Mouse (Mus musculus) embryonic facial prominence, embryonic 11.5 days (tissue): ENCODE measurements around the gene Rbfox1. TPM values are rescaled to one million over a fixed set of nuclear protein-coding genes. Genes with fewer than 3 reads are reported as not detected.
A peak's percentile ranks its signal among the peaks of the same experiment; 100 is the strongest.

Experiments
- ATAC-seq: fragments of 200-750 bp; cut with Nextera tagmentation; replicated peaks from 2 replicates; pipeline ENCODE4 v1.8.0; 2017; ENCODE audit warnings: low read depth; ENCODE audit not compliant: insufficient number of reproducible peaks, low FRiP score, low TSS enrichment
- DNase-seq: peaks from one replicate; pipeline ENCODE4 v3.0.0-alpha.2; 2015; ENCODE audit warnings: low spot score
- H3K27ac ChIP-seq: fragments of 300-500 bp; sonication (generic); replicated peaks from 2 replicates; pipeline ENCODE4 v1.5.1; 2014; ENCODE audit warnings: mild to moderate bottlenecking, low read depth, low read length, control low read depth
- H3K27me3 ChIP-seq: fragments of 300-500 bp; sonication (generic); 2 replicates; pipeline ENCODE4 v1.6.1; 2014; ENCODE audit warnings: mild to moderate bottlenecking, low read length, moderate library complexity, mixed read lengths; ENCODE audit not compliant: control insufficient read depth, insufficient read depth
- H3K36me3 ChIP-seq: fragments of 300-500 bp; sonication (generic); replicated peaks from 2 replicates; pipeline ENCODE4 v1.6.1; 2014; ENCODE audit warnings: low read depth, mild to moderate bottlenecking, low read length, moderate library complexity, mixed read lengths; ENCODE audit not compliant: control insufficient read depth, insufficient read depth
- H3K4me1 ChIP-seq: fragments of 300-500 bp; sonication (generic); 2 replicates; pipeline ENCODE4 v1.6.1; 2014; ENCODE audit warnings: low read length, mixed read lengths; ENCODE audit not compliant: control insufficient read depth, insufficient read depth
- H3K4me2 ChIP-seq: fragments of 300-500 bp; sonication (generic); 2 replicates; pipeline ENCODE4 v1.6.1; 2014; ENCODE audit warnings: low read depth, mild to moderate bottlenecking, control low read depth, low read length, moderate library complexity
- H3K4me3 ChIP-seq: fragments of 300-500 bp; sonication (generic); 2 replicates; pipeline ENCODE4 v1.5.1; 2014; ENCODE audit warnings: low read depth, low read length, control low read depth
- H3K9ac ChIP-seq: fragments of 300-500 bp; sonication (generic); replicated peaks from 2 replicates; pipeline ENCODE4 v1.6.1; 2014; ENCODE audit warnings: mild to moderate bottlenecking, control low read depth, low read length
- H3K9me3 ChIP-seq: fragments of 300-500 bp; sonication (generic); replicated peaks from 2 replicates; pipeline ENCODE4 v1.6.1; 2016; ENCODE audit warnings: mild to moderate bottlenecking, low read length, inconsistent platforms, mixed read lengths; ENCODE audit not compliant: control insufficient read depth
- WGBS: fragments of 180-500 bp; shearing (Covaris S2); extraction: QIAGEN DNeasy Blood & Tissue Kit; methylation state at CpG from one replicate; pipeline ENCODE4 v1.1.7; 2014; 5-methylcytosine and 5-hydroxymethylcytosine counted together
- polyA plus RNA-seq: library from polyadenylated mRNA; unstranded; fragments of >200 nt; fragmentation: Nextera tagmentation; extraction: Ambion mirVana; gene quantifications from 2 replicates; pipeline ENCODE4 v1.2.1, GENCODE M21; 2014

Rbfox1 gene
- polyA plus RNA-seq, 1 experiment from 2014 or later, result 4.2 TPM

- ATAC-seq, result no peak
These were observed 1372.2 kb downstream of the Rbfox1 start for GRCm38 (mm10) chr16:7257366-7257765.

GRCm38 (mm10) chr16:7263261-7263660, 1378.1 kb downstream of the Rbfox1 start:
- Histone ChIP-seq H3K9me3 (no peaks in the 10 kb centered on the region), H3K27ac (no peak overlapping the region), H3K4me1 (no peaks in the 10 kb centered on the region), H3K4me2 (no peak overlapping the region), H3K9ac (no peak overlapping the region), H3K27me3 (no peaks in the 10 kb centered on the region), H3K36me3 (no peaks in the 10 kb centered on the region), H3K4me3 (no peak overlapping the region)
- DNase-seq (no peak), ATAC-seq (no peak)
- WGBS, result 81% methylated on average over 1 of the region's 1 CpGs

More at GRCm38 (mm10) chr16:7257366-7257765, 1372.2 kb downstream of the Rbfox1 start:
- Histone ChIP-seq H3K9ac (no peak overlapping the region), H3K4me2 (no peak overlapping the region), H3K4me1 (no peaks in the 10 kb centered on the region), H3K27ac (no peak overlapping the region), H3K9me3 (no peaks in the 10 kb centered on the region), H3K36me3 (no peaks in the 10 kb centered on the region), H3K4me3 (no peak overlapping the region), H3K27me3 (no peaks in the 10 kb centered on the region)
- WGBS, result 93% methylated on average over 4 of the region's 4 CpGs
- DNase-seq, result no peak

GRCm38 (mm10) chr16:7265715-7266114, 1380.6 kb downstream of the Rbfox1 start:
- H3K9ac ChIP-seq, result no peak overlapping the region
- no peaks in the 10 kb centered on the region for H3K9me3 ChIP-seq
- no peak for ATAC-seq
- H3K27me3 ChIP-seq, result no peaks in the 10 kb centered on the region
- no peaks in the 10 kb centered on the region for H3K36me3 ChIP-seq
- no peak overlapping the region for H3K27ac ChIP-seq
- H3K4me3 ChIP-seq, result no peak overlapping the region
- H3K4me1 ChIP-seq, result no peaks in the 10 kb centered on the region
- DNase-seq, result no peak
- no peak overlapping the region for H3K4me2 ChIP-seq

- no peak overlapping the region for H3K27ac ChIP-seq
- no peak for DNase-seq
- no peak for ATAC-seq
- no peak overlapping the region for H3K9ac ChIP-seq
- H3K9me3 ChIP-seq, result no peaks in the 10 kb centered on the region
- WGBS, result 86% methylated on average over 5 of the region's 5 CpGs
- H3K27me3 ChIP-seq, result no peaks in the 10 kb centered on the region
- no peaks in the 10 kb centered on the region for H3K4me1 ChIP-seq
- no peak overlapping the region for H3K4me3 ChIP-seq
- H3K4me2 ChIP-seq, result no peak overlapping the region
- no peaks in the 10 kb centered on the region for H3K36me3 ChIP-seq
These were observed 1390.3 kb downstream of the Rbfox1 start for GRCm38 (mm10) chr16:7275501-7275900.

- peak; percentile 35 for DNase-seq
- 38% methylated on average over 1 of the region's 1 CpGs for WGBS
These were observed 1390.7 kb downstream of the Rbfox1 start for GRCm38 (mm10) chr16:7275901-7276300.

GRCm38 (mm10) chr16:7279544-7279943, 1394.4 kb downstream of the Rbfox1 start:
- no peak for DNase-seq
- ATAC-seq, result no peak
- Histone ChIP-seq H3K36me3 (no peaks in the 10 kb centered on the region), H3K4me1 (no peaks in the 10 kb centered on the region), H3K9ac (no peak overlapping the region), H3K4me2 (no peak overlapping the region), H3K9me3 (no peaks in the 10 kb centered on the region), H3K27me3 (no peaks in the 10 kb centered on the region), H3K4me3 (no peak overlapping the region), H3K27ac (no peak overlapping the region)
- 70% methylated on average over 5 of the region's 5 CpGs for WGBS

More at GRCm38 (mm10) chr16:7275901-7276300, 1390.7 kb downstream of the Rbfox1 start:
- Histone ChIP-seq H3K9ac (no peak overlapping the region), H3K27me3 (no peaks in the 10 kb centered on the region), H3K4me3 (no peak overlapping the region), H3K36me3 (no peaks in the 10 kb centered on the region), H3K4me2 (no peak overlapping the region), H3K27ac (no peak overlapping the region), H3K4me1 (no peaks in the 10 kb centered on the region), H3K9me3 (no peaks in the 10 kb centered on the region)
- ATAC-seq, result no peak

GRCm38 (mm10) chr16:7282257-7282656, 1397.1 kb downstream of the Rbfox1 start:
- Histone ChIP-seq H3K9me3 (no peaks in the 10 kb centered on the region), H3K27ac (no peak overlapping the region), H3K4me2 (no peak overlapping the region), H3K4me3 (no peak overlapping the region), H3K9ac (no peak overlapping the region), H3K4me1 (no peaks in the 10 kb centered on the region), H3K27me3 (no peaks in the 10 kb centered on the region), H3K36me3 (no peaks in the 10 kb centered on the region)
- no peak for DNase-seq
- no peak for ATAC-seq
- 87% methylated on average over 7 of the region's 7 CpGs for WGBS

GRCm38 (mm10) chr16:7292985-7293805, 1408.0 kb downstream of the Rbfox1 start:
- Histone ChIP-seq H3K4me1 (no peaks in the 10 kb centered on the region), H3K27ac (no peak overlapping the region), H3K27me3 (no peaks in the 10 kb centered on the region), H3K4me3 (no peak overlapping the region), H3K36me3 (no peaks in the 10 kb centered on the region), H3K4me2 (no peak overlapping the region), H3K9ac (no peak overlapping the region), H3K9me3 (no peaks in the 10 kb centered on the region)
- 79% methylated on average over 16 of the region's 16 CpGs for WGBS
- DNase-seq (no peak), ATAC-seq (no peak)
